Mouse (Mus musculus) left cerebral cortex, postnatal 10 days (tissue): ENCODE measurements around the gene Tnks2. TPM values are rescaled to one million over a fixed set of nuclear protein-coding genes. Genes with fewer than 3 reads are reported as not detected.
A peak's percentile ranks its signal among the peaks of the same experiment; 100 is the strongest.

Experiments
- DNase-seq, 2 experiments: peaks; one replicate each; pipeline ENCODE4 v3.0.0; 2021 to 2022; ENCODE audit warnings: low spot score in 2 of 2, mixed read lengths in 1 of 2; ENCODE audit errors: extremely low spot score in 1 of 2
- intact Hi-C: fragments of 180-260 bp; cut with DNase I; formaldehyde crosslinking; loops from one replicate; pipeline ENCODE4 v1.15.1; 2025
- total RNA-seq, 2 experiments: library from RNA; stranded (reverse); gene quantifications; 2 replicates each; pipeline ENCODE4 v1.2.3; 2021

The Tnks2 gene
- 100 to 1,000 TPM; 152 to 157 TPM for total RNA-seq

GRCm38 (mm10) chr19:36833788-36834531 lies at the start of gene Tnks2:
Gene Tnks2 (plus strand): TSS chr19:36834232.
- intact Hi-C loops: no loop called here
- peak; percentile 96 to 99 for DNase-seq

DNA sequence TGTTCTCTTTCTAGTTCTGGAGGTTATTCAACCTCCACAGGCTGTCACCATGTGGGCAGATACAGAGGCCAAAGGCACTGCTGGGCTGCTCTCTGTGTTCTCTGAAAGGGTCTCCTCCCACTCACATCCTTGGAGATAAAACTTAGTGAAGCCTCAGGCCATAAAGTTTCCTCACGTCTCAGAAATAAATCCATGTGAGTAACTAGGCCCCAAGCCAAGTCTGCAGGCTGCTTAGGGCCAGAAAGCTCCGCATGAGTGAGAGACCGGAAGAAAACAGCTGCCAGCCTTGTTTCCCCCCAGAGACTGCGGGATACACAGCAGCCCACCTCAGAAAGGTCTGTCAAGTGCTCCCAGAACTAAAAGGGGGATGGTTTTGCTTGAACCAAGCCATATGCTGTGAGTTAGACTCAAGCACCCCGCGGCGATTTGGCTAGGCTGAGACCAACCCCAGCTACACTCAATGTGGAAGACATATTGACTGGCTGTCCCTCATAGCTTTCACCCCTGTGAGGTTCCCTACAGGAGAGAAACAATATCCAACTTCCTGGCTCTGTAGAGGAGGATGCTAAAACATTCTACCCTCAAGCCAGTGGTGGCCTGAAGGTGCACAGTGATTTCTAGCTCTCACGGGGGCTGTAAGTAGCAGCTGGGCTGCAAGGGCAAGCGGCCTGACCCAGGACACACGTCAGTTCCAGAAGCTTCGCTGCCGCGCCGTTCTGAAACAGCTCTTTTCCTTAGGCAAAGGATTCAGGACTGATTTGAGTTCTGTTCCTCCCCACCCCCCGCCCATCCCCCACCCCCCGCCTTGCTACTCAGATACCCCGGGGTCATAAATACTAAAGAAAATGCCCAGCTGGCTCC lies 43.9 kb upstream of the Tnks2 start:
- peak; percentile 14 to 45 for DNase-seq
- intact Hi-C loops: no loop called here

GRCm38 (mm10) chr19:36792589-36792988 lies 41.4 kb upstream of the Tnks2 start:
- no peak for DNase-seq
- intact Hi-C loops: no loop called here

DNA sequence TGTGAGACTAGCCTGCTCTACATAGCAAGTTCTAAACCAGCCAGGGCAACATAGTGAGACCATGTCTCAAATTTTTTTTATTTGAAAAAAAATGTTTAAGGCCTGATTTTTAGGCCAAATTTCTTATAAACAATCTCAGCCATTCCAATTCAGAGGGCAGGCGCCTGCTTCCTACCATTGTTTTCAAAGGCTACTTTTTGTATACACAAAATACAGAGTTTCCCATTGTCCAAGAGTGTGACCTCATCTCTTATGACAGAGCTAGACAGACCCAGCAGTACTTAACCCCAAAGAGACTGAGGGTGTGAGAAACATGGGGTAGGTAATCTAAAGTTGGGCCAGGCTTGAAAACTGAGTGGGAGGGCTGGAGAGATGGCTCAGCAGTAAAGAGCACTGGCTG lies 40.6 kb upstream of the Tnks2 start:
- intact Hi-C loops: no loop called here
- DNase-seq: no peak

GRCm38 (mm10) chr19:36794008-36794407 lies 40.0 kb upstream of the Tnks2 start:
- DNase-seq: no peak
- intact Hi-C loops: no loop called here

DNA sequence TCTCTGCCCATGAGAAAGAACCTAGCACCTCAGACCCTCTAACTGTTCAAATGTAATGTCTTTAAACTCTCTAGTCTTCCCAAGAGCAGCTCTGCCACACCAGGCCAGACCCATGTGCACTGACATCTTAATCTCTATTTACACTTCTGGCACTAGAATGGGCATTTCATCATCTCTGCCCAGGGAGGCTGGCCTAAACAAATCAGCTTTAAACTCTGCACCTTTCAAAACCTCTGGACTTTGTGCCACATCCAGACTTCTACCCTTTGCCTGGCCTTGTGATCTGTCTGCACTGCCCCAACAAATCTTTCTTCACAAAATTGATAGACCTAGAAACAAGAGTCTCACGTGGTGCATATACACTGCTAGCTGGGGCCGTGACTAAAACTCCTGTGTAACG lies 38.8 kb upstream of the Tnks2 start:
- no peak for DNase-seq
- intact Hi-C loops: no loop called here

DNA sequence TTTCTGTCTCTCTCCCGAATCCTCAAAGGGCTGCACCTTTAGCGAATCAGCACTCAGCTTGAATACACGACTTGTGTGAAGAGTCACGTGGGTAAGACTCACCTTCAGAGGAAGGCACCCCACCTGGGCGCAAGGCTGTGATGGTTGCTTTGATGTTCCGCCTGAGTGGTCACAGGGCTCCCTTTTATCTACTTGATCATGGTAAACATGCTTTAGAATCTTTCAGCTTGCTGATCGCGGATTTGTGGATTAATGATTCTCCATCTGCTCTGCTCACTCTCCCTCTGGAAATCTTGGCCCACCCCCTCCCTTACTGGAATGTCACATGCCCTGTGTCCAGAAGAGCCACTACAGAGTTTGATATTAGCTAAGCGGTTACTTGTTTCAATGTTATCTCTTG lies 37.1 kb upstream of the Tnks2 start:
- no peak for DNase-seq
- intact Hi-C loops: no loop called here

GRCm38 (mm10) chr19:36800288-36800687 lies 33.7 kb upstream of the Tnks2 start:
- DNase-seq: no peak
- intact Hi-C loops: no loop called here

GRCm38 (mm10) chr19:36801856-36802641 lies 32.0 kb upstream of the Tnks2 start:
- DNase-seq: no peak
- intact Hi-C loops: no loop called here

DNA sequence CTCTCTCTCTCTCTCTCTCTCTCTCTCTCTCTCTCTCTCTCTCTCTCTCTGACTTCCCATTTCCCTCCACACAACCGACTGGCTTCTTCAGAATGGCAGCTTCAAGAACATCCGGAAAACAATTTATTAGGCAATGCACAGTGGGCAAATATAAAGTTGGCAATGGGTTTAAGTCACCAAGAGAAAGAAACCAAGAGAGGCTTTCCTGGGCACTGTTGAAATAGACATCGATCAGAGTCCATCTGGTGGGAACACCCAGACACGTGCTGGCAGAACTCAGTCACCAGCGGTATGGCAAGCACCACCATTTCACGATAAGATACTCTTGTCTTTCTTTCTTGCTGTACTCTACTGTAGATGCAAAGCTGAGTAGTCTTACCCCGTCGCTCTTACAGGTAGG lies 30.6 kb upstream of the Tnks2 start:
- DNase-seq: no peak
- intact Hi-C loops: no loop called here

DNA sequence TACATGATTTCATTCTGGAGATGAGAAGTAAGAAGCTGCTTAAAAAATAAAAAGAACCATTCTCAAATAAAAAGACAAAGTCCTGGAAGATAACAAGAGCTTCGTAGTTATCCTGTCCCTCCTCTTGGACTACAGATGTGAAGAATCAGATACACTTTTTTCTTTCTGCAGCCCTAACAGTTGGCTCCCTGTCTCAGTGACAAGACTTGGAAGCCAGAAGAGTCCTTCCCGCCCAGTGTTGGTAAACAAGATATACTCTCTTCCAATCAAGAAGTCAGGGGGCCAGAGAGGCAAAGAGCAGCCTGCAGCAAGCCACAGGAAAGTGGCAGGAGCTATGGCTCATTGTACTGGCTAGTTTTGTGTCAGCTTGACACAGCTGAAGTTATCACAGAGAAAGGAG lies 27.2 kb upstream of the Tnks2 start:
- intact Hi-C loops: no loop called here
- DNase-seq: no peak

- intact Hi-C loops: no loop called here
- DNase-seq: no peak
These were observed 25.5 kb upstream of the Tnks2 start for GRCm38 (mm10) chr19:36808426-36809105.

DNA sequence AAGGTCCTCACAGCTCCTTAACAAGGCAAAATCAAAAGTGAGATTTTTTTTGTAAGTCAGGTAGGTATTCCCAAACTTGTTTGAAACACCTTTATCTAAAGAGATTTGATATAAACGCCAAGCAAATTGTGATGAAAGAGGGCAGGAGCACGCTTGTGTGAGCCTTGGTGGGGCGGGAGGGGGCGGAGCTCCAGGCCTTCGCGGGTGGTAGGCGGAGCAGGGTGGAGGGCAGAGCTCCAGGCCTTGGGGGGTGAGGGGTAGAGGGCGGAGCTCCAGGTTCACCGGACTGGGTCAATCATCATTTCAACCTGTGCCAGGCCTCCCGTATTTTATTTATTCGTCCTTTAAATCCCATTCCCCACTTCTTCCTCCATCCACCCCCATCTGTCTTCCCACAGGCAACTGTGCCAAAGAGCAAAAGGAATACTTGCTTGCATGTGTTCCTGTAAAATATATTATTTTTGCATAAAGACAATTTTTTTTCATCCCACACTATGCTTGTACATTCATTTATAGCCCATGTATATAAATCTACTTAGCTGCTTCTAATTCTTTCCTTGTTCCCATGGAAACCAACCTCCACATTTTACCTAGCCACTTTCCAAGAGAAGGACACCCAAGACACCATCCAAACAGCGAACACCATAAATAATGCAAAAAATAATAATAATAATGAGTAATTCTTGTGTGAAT lies 24.4 kb upstream of the Tnks2 start:
- intact Hi-C loops: no loop called here
- peak; percentile 22 to 45 for DNase-seq

DNA sequence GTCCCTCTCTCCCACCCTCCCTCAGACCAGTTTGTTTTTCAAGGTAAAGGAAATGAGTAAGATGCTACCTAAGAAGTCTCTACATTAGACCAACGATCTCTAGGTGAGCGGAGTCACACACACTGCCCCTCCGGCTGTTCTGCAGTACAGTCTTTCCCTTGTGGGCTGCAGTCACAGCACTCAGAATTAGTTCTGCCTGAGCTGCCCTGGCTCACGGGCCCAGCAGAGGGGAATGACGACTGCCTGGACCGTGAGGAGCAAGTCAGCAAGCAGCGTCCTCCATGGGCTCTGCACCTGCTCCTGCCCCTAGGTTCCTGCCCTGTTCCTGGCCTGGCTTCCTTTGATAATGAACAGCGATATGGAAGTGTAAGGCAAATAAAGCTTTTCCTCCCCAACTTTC lies 22.0 kb upstream of the Tnks2 start:
- no peak for DNase-seq
- intact Hi-C loops: no loop called here

DNA sequence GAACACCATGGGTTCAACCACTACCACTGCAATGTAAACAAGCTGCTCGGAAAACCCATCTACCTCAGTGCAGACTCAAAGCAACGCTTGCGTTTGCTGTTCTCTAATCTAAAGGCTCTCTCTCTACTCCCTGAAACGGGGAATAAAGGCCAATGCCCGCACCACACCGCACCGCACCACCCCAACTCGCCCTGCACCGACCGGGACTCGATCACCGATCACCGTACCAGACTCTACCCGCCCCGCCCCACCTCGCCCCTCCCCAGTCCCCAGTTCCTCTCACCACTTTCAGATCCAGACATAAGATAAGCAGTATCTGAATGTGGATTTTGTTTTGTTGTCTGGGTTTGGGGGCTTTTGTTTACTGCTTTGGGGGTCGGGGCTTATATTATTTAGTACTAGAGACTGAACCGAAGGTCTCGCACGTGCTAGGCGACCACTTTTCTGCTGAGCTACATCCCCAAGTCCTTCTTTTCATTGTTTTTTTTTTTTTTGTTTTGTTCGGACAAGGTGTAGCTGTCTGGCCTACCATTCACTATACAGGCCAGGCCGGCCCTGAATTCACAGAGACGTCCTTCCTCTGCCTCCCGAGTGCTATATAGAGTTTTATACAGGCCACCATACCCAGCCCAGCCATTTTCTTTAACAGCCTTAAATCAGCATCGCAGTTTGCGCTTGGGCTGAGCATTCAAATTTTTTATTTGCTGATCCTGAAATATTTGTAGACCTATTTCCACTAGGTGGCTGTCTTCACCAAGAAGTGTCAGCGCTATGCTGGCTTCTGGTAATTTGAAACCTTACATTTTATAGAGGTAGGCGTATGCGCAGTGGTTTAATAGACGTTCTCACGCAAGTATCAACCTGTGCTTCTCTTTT lies 18.4 kb upstream of the Tnks2 start:
- intact Hi-C loops: no loop called here
- peak in 1 of 2 experiments; percentile 43 for DNase-seq

DNA sequence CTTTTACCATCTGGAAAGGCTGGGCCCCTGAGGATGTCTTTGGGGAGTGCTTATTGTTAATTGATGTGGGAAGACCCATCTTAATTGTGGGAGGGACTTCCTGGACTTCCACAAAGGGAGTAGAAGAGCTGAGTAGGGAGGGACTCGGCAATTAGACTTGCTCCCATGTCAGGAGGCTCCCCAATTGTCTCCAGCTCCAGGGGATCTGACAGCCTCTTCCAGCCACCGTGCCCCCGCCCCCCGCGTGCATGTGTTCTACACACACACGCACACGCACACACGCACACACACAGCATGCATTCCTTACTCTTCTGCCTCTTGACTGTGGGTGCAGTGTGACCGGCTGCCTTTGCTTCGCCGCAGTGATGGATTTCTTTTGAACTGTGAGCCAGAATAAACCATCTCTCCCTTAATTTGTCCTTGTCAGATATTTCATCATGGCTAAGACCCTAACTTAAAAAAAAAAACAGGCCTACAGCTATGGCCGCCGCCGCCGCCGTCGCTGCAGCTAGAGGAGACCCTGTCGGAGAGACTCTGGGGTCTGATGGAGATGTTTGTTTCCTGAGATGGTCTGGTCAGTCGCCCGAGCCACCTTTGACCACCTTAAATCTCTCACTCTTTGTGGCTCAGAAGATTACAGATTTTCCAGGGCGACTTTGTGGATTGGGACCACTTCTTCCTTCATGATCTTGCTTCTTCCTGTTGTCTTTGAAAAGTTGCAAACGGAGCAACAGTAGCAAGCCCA lies 15.7 kb upstream of the Tnks2 start:
- DNase-seq: peak in 1 of 2 experiments; percentile 47
- intact Hi-C loops: no loop called here

- DNase-seq: no peak
- intact Hi-C loops: no loop called here
These were observed 14.8 kb upstream of the Tnks2 start for GRCm38 (mm10) chr19:36819199-36819598.
